Mouse (Mus musculus) spleen, adult 18-20 months (tissue): ENCODE results near the gene Car5a.

Source experiments
- DNase-seq, 2 experiments: peaks; one replicate each; pipeline ENCODE4 v3.0.0; 2022; ENCODE audit warnings: mixed read lengths in 2 of 2

Car5a gene

DNA sequence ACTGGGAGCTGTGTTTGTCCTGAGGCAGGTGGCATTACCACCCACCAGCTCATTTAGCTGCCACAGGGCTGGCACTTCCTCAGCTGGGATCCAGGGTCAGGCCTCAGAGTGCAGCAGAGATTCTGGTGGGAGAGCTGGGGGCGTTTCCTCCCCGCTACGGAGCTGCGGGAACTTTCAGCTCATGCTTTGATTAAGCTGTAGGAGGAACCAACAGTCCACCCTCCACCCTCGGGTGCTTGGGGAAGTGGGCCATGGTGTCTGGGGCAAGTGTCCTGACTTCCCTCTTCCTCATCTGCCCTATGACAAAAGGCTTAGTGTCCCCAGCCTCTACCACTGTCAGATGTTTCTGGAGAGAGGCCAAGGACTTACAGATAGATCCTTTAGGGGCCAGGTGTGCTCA, 67.5 kb downstream of the Car5a start:
- DNase-seq, result no peak

DNA sequence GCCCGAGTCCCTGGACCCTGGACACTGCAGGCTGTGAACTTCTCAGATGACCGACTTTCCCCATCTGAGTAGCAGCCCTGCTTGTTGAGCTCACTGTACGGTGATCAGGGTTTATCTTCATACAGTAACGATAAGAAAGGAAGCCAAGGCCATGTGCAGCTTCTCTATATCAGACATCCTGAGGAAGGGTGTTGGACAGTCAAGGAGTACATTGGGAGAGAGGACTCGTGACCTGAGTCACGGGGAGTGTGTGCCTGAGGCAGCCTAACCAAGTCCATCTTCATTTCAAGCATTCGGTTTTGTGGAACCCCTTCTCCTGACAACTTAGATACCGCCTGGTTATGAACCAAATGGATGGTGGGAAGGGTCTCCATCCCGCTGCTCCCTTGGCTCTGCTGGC, 69.2 kb downstream of the Car5a start:
- no peak for DNase-seq

DNA sequence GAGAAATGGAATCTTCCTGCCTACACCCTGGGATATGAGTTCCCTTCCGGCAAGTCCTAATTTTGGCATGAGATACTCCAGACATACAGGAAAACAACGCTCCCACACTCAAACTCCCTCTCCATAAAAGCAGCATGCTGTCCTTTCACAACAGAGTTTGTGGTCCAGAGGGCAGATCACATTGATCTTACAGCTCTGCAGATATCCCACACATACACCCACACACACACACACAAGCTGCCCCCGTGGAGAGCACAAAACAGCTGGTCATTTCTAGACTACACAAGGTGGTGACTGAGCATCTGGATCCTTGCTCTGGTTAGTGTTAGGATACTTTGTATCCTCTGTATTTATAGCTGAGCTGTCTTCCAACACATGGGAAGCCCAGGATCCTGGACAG, 69.7 kb downstream of the Car5a start:
- no peak for DNase-seq

DNA sequence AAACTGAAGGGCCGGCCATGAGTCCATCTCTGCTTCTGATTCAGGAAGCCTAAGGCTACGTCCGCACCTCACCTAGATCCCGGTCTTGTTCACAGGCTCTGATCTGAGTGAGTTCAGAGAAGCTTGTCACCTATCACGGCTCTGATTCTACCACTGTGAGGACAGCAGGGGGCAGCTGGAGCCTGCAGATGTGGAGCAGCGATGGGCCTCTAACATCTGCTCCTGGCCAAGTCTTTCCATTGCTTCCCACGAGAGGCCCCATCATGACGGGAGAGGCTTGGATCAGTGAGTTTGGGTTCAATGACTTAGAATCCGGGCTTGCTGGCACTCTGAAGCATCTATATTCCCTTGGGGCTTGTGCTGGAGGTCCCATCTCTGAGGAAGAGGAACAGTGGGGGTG, 70.7 kb downstream of the Car5a start:
- DNase-seq, result no peak

DNA sequence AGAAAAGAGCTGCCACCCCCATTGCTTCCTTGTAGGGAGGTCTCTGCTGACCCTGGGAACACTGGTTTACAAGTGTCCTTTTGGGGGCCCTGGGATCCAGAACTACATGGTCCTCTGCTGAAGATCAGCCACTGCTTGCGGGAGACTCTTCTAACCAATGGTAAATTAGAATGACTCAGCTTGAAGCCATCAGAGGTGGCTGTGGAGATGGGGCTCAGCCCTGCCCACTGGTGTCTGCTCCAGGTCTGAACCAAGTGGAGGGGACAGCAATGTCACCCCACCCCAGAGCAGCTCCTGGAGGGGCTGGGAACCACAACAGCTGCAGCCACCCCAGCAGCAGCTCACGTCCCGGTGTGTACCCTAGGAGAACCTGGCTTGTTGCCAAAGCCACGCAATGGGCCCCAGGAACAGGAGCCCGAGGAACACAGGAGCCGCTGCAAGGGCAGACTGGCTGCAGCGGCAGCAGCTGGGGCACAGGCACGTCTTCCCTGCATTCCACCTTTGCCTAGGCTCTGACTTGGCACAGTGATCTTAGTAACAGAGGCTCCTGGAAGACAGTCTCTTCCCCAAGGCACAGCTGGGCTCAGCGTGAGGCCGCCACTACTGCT, 72.8 kb downstream of the Car5a start:
- no peak for DNase-seq

DNA sequence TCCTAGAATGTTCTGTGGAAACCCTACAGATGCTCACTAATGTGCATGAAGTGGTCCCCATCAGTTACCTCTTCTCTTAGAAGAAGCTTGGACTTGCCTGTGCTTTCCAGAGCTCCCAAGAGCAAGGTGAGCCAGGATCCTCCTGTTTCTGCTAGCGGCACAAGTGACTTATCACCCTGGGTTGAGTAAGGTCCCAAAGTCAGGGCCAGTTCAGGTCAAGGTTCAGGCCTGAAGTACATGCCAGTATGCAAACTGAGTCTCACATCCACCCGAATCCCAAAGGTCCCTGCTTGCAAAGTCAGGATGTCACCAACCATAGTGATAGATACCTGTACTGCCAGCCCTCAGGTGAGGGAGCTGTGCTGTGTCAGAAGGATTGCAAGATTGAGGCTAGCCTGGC, 74.5 kb downstream of the Car5a start:
- no peak for DNase-seq

DNA sequence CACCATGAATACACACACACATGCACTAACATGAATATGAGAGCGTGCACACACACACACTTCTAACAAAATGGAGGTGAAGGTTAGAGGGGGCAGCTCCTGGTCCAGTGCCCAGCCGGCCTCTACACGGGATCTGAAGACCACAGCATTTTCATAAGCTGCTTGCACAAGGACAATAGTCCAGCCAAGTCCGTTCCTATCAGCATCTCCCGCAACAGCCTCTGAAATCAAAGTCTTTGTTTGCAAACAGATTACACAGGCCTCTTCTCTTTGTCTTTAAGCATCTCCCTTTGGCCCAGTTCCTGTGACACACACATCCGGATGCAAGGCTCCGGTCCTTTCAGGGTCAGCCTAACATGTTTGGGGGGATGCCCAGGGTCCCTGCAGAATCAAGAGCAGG, 75.8 kb downstream of the Car5a start:
- DNase-seq, result no peak

DNA sequence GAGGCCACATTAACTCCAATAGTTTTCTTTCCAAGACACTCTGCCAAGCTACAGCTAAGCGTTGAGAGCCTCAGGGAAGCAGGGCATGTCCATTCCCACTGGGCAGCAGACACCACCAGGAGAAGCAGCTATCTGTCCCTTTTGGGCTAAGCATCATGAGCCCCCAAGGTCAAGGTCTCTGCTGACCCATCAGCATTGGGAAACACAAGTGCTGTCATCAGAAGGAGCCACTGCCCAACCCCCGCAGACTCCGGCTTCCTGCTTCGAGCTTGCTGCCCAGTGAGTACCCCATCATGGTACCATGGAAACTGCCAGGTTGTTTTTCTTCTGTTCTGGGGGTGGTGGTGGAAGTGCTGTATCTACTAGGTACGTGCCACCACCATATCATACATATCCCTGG, 76.5 kb downstream of the Car5a start:
- DNase-seq, result no peak
